Mouse (Mus musculus) cerebellum, postnatal 4 days (tissue): Measurements from ENCODE around the gene Cplane1.
"Not testable (repeated sequence)": the region's sequence is repeated elsewhere in the genome, so short reads cannot be mapped to it uniquely, and the experiment has no call there.

ENCODE experiments used
- DNase-seq, 2 experiments: peaks; one replicate each; pipeline ENCODE4 v3.0.0; 2022; ENCODE audit warnings: low spot score in 2 of 2, mixed read lengths in 1 of 2

The Cplane1 gene

GRCm38 (mm10) chr15:8168591-8169265, at the start of gene Cplane1:
Gene Cplane1, plus strand, starts transcription at chr15:8169106.
- DNase-seq: peak; percentile 87 to 93

GRCm38 (mm10) chr15:8129281-8129680, 39.6 kb upstream of the Cplane1 start:
- no peak for DNase-seq

GRCm38 (mm10) chr15:8131268-8131667, 37.6 kb upstream of the Cplane1 start:
- DNase-seq: no peak

- no peak for DNase-seq
Measured at GRCm38 (mm10) chr15:8131761-8132160, 37.1 kb upstream of the Cplane1 start.

GRCm38 (mm10) chr15:8135606-8136005, 33.3 kb upstream of the Cplane1 start:
- no peak for DNase-seq

- DNase-seq: no peak
Measured at GRCm38 (mm10) chr15:8161841-8162240, 7.1 kb upstream of the Cplane1 start.

- peak in 1 of 2 experiments; percentile 39 for DNase-seq
Measured at GRCm38 (mm10) chr15:8169266-8169746, 400 bp downstream of the Cplane1 start.

GRCm38 (mm10) chr15:8189563-8189962, 20.7 kb downstream of the Cplane1 start:
- no peak for DNase-seq

- DNase-seq: no peak
Measured at GRCm38 (mm10) chr15:8190435-8190834, 21.5 kb downstream of the Cplane1 start.

GRCm38 (mm10) chr15:8200317-8200716, 31.4 kb downstream of the Cplane1 start:
- no peak for DNase-seq

GRCm38 (mm10) chr15:8208362-8208761, 39.5 kb downstream of the Cplane1 start:
- no peak for DNase-seq

- DNase-seq: no peak
Measured at GRCm38 (mm10) chr15:8214811-8215210, 45.9 kb downstream of the Cplane1 start.

- not testable (repeated sequence) for DNase-seq
Measured at GRCm38 (mm10) chr15:8234167-8234566, 65.3 kb downstream of the Cplane1 start.

- DNase-seq: no peak
Measured at GRCm38 (mm10) chr15:8265946-8266345, 97.0 kb downstream of the Cplane1 start.

- DNase-seq: no peak
Measured at GRCm38 (mm10) chr15:8267211-8267610, 98.3 kb downstream of the Cplane1 start.

- no peak for DNase-seq
Measured at GRCm38 (mm10) chr15:8268231-8268630, 99.3 kb downstream of the Cplane1 start.

GRCm38 (mm10) chr15:8271952-8272351, 103.0 kb downstream of the Cplane1 start:
- no peak for DNase-seq

GRCm38 (mm10) chr15:8277916-8278315, 109.0 kb downstream of the Cplane1 start:
- DNase-seq: not testable (repeated sequence)

GRCm38 (mm10) chr15:8279320-8279779, 110.4 kb downstream of the Cplane1 start:
- DNase-seq: no peak

GRCm38 (mm10) chr15:8279929-8280610, 111.2 kb downstream of the Cplane1 start:
- DNase-seq: peak in 1 of 2 experiments; percentile 56

GRCm38 (mm10) chr15:8281701-8282100, 112.8 kb downstream of the Cplane1 start:
- DNase-seq: no peak

- no peak for DNase-seq
Measured at GRCm38 (mm10) chr15:8282155-8282554, 113.2 kb downstream of the Cplane1 start.

- DNase-seq: no peak
Measured at GRCm38 (mm10) chr15:8291251-8291650, 122.3 kb downstream of the Cplane1 start.
